Comparison of ENCODE assay signal across 8 mouse cellular contexts in the genomic region with DNA sequence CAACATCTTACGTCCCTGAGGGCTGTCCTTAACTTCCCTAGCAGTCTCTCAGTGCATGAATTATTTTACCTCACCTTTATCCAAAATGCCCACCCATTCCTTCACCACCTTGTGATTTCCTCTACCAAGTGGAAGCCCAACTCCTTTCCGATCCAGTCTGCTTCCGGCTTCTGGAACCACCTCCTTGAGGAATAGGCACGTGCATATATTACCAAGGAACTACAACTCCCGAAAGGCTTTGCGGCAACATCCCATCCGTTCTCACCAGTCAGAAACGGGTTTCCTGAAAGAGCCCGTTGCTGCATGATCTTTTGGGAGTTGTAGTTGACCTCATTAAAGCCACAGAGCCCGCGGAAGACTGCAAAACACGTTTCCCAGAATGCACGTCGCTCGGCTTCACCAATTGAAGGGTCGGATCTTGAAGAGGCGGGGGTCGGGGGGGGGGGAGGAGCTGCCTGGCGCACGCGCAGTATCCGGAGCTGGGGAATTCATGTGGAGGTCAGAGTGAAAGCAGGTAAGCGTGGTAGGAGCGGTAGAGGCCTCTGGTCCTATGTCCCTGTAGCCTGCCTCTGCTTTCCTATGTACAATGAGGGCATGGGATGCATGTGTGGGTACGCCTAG. TPM values are rescaled to one million over a fixed set of nuclear protein-coding genes. Genes with fewer than 3 reads are reported as not detected.
DNase-seq lines count a peak whose midpoint lies in the region; ATAC-seq and TF ChIP-seq lines count a peak whose summit lies in the region.

Gene Phb (plus strand): TSS at position 429 of the 621 bp plus-strand sequence.

- H3K9me3 ChIP-seq in erythroblast, embryonic 14.5 days (ENCODE audit: control insufficient read depth, low read length): peaks cover 3% of the 10 kb centered on the region
- no peaks in the 10 kb centered on the region for H3K9me3 ChIP-seq in heart, embryonic 11.5 days (replicated peaks; ENCODE audit: control insufficient read depth, low read length)
- no peaks in the 10 kb centered on the region for H3K9me3 ChIP-seq in kidney, embryonic 16.5 days (ENCODE audit: low read length)

- H3K4me1 ChIP-seq in erythroblast, embryonic 14.5 days (ENCODE audit: control insufficient read depth): peaks cover 26% of the 10 kb centered on the region
- H3K4me1 ChIP-seq in heart, embryonic 11.5 days (ENCODE audit: control insufficient read depth, insufficient read depth, low read length): peaks cover 7% of the 10 kb centered on the region; the same call in 1 of the 2 replicates
- H3K4me1 ChIP-seq in kidney, embryonic 16.5 days (ENCODE audit: insufficient read depth, low read length): peaks cover 15% of the 10 kb centered on the region; the same call in 1 of the 2 replicates
- H3K4me1 ChIP-seq in liver, adult 2 months (ENCODE audit: control insufficient read depth, insufficient read depth, low read length): peaks cover 3% of the 10 kb centered on the region; the same call in 1 of the 2 replicates

- peak; percentile 100 for DNase-seq in brain, embryonic 14.5 days (ENCODE audit: low read depth)
- DNase-seq in liver, adult 2 months (ENCODE audit: extremely low read depth, low read depth, low spot score): peak; percentile 99
- peak; percentile 98 for DNase-seq in splenic B cell, adult 2 months (ENCODE audit: low read depth, low spot score)

- under 1% methylated on average over 25 of the region's 25 CpGs for WGBS in heart, embryonic 11.5 days (ENCODE audit: insufficient replicate concordance)
- whole genome bisulfite sequencing in kidney, embryonic 16.5 days: under 1% methylated on average over 25 of the region's 25 CpGs
- WGBS in liver, adult 2 months: 2% methylated on average over 25 of the region's 25 CpGs

- H3K79me3 ChIP-seq in C2C12 (ENCODE audit: low read depth): peaks cover 26% of the 10 kb centered on the region

- peaks cover 33% of the 10 kb centered on the region for H3K36me3 ChIP-seq in C2C12 (ENCODE audit: control insufficient read depth, insufficient read depth)
- peaks cover 30% of the 10 kb centered on the region for H3K36me3 ChIP-seq in erythroblast, embryonic 14.5 days (ENCODE audit: control insufficient read depth)
- peaks cover 8% of the 10 kb centered on the region for H3K36me3 ChIP-seq in heart, embryonic 11.5 days (ENCODE audit: control insufficient read depth, insufficient read depth, low read length)
- peaks cover 32% of the 10 kb centered on the region for H3K36me3 ChIP-seq in kidney, embryonic 16.5 days (ENCODE audit: insufficient read depth, low read length)
- peaks cover 17% of the 10 kb centered on the region for H3K36me3 ChIP-seq in liver, adult 2 months (ENCODE audit: control insufficient read depth, insufficient read depth, low read length)
- H3K36me3 ChIP-seq in myocyte (ENCODE audit: control insufficient read depth, insufficient read depth): no peaks in the 10 kb centered on the region
- peaks cover 3% of the 10 kb centered on the region for H3K36me3 ChIP-seq in splenic B cell, adult 2 months (ENCODE audit: control insufficient read depth, insufficient read depth, low read length, poor library complexity, severe bottlenecking)

- peak within 1 kb of the TSS; percentile 64 for H3K4me3 ChIP-seq in C2C12 (ENCODE audit: insufficient read depth, poor library complexity, severe bottlenecking)
- H3K4me3 ChIP-seq in erythroblast, embryonic 14.5 days (replicated peaks): peak within 1 kb of the TSS; percentile 81
- H3K4me3 ChIP-seq in heart, embryonic 11.5 days (ENCODE audit: low read depth, low read length): peak within 1 kb of the TSS; percentile 85
- peak within 1 kb of the TSS; percentile 87 for H3K4me3 ChIP-seq in kidney, embryonic 16.5 days (ENCODE audit: low read length)
- peak within 1 kb of the TSS; percentile 77 for H3K4me3 ChIP-seq in liver, adult 2 months (ENCODE audit: insufficient read depth, low read depth, low read length)
- peak within 1 kb of the TSS; percentile 65 for H3K4me3 ChIP-seq in myocyte

- peak within 1 kb of the TSS; percentile 81 for H3K9ac ChIP-seq in heart, embryonic 11.5 days (ENCODE audit: low read depth, low read length)
- peak within 1 kb of the TSS; percentile 85 for H3K9ac ChIP-seq in kidney, embryonic 16.5 days (replicated peaks; ENCODE audit: low read length)
- peak within 1 kb of the TSS; percentile 88 for H3K9ac ChIP-seq in liver, adult 2 months (ENCODE audit: low read depth, low read length)

- peak; percentile 90 for ATAC-seq in heart, embryonic 11.5 days (replicated peaks; ENCODE audit: insufficient number of reproducible peaks, low FRiP score, low TSS enrichment)
- ATAC-seq in kidney, embryonic 16.5 days (ENCODE audit: low FRiP score, low TSS enrichment): peak; percentile 96

- TF ChIP-seq POLR2A in brain, embryonic 14.5 days (IDR thresholded peaks at IDR 0.05; ENCODE audit: borderline replicate concordance, extremely low read depth, insufficient read depth, insufficient read length, poor library complexity, severe bottlenecking): peak; percentile 37; the same call in 1 of the 2 replicates
- peak; percentile 68; the same call in 1 of the 2 replicates for TF ChIP-seq POLR2A in liver, adult 2 months (IDR thresholded peaks at IDR 0.05; ENCODE audit: extremely low read depth, insufficient read depth, low read length)
- peak; percentile 73 for TF ChIP-seq POLR2A in myocyte (IDR thresholded peaks at IDR 0.05; ENCODE audit: insufficient read length, low read depth)

- TF ChIP-seq CTCF in C2C12 (IDR thresholded peaks at IDR 0.05; ENCODE audit: control insufficient read depth, insufficient read depth, insufficient read length): no peak
- no peak for TF ChIP-seq CTCF in brain, embryonic 14.5 days (IDR thresholded peaks at IDR 0.05; ENCODE audit: borderline replicate concordance, extremely low read depth, insufficient read depth, insufficient read length)
- TF ChIP-seq CTCF in liver, adult 2 months (IDR thresholded peaks at IDR 0.05; ENCODE audit: low read depth, low read length): no peak

- H3K27ac ChIP-seq in heart, embryonic 11.5 days (ENCODE audit: low read depth, low read length): peak within 1 kb of the TSS; percentile 74
- H3K27ac ChIP-seq in kidney, embryonic 16.5 days (ENCODE audit: low read length): peak within 1 kb of the TSS; percentile 96
- peak within 1 kb of the TSS; percentile 83 for H3K27ac ChIP-seq in liver, adult 2 months (replicated peaks; ENCODE audit: insufficient read depth, low read depth, low read length)

- H3K79me2 ChIP-seq in C2C12 (ENCODE audit: control insufficient read depth, insufficient read depth): peaks cover 40% of the 10 kb centered on the region
- no peaks in the 10 kb centered on the region; the same call in 1 of the 2 replicates for H3K79me2 ChIP-seq in liver, adult 2 months (ENCODE audit: control insufficient read depth, insufficient read depth, low read length)
- peaks cover 24% of the 10 kb centered on the region for H3K79me2 ChIP-seq in myocyte (ENCODE audit: control insufficient read depth, insufficient read depth)

- H3ac ChIP-seq in C2C12 (ENCODE audit: control insufficient read depth, insufficient read length, low read depth) (peak within 1 kb of the TSS; percentile 87), myocyte (ENCODE audit: control insufficient read depth, insufficient read length) (peak within 1 kb of the TSS; percentile 48)

- peak within 1 kb of the TSS; percentile 86 for H3K4me2 ChIP-seq in heart, embryonic 11.5 days
- H3K4me2 ChIP-seq in kidney, embryonic 16.5 days (replicated peaks; ENCODE audit: low read depth, low read length): peak within 1 kb of the TSS; percentile 84
- H3K4me2 ChIP-seq in myocyte (ENCODE audit: low read depth): peak within 1 kb of the TSS; percentile 93

- H3K27me3 ChIP-seq in C2C12 (ENCODE audit: control insufficient read depth, insufficient read depth, insufficient read length) (peaks cover 7% of the 10 kb centered on the region), myocyte (ENCODE audit: control insufficient read depth, insufficient read depth, insufficient read length) (peaks cover 16% of the 10 kb centered on the region)
- H3K27me3 ChIP-seq in erythroblast, embryonic 14.5 days (ENCODE audit: control insufficient read depth): peaks cover 4% of the 10 kb centered on the region
- H3K27me3 ChIP-seq in heart, embryonic 11.5 days (ENCODE audit: control insufficient read depth, insufficient read depth, low read length): no peaks in the 10 kb centered on the region
- H3K27me3 ChIP-seq in kidney, embryonic 16.5 days (ENCODE audit: insufficient read depth, low read length): no peaks in the 10 kb centered on the region
- no peaks in the 10 kb centered on the region for H3K27me3 ChIP-seq in liver, adult 2 months (ENCODE audit: control insufficient read depth, insufficient read depth, low read length)
- no peaks in the 10 kb centered on the region for H3K27me3 ChIP-seq in splenic B cell, adult 2 months (ENCODE audit: control insufficient read depth, insufficient read depth, low read length, poor library complexity, severe bottlenecking)

TF ChIP-seq in C2C12, 6 proteins besides CTCF, POLR2A, EP300 and RAD21:
- TF ChIP-seq USF1 (IDR thresholded peaks at IDR 0.05; ENCODE audit: low read depth) (peak; percentile 80), MYOD1 (IDR thresholded peaks at IDR 0.05; ENCODE audit: control insufficient read depth, insufficient read length, low read depth) (no peak), MAX (IDR thresholded peaks at IDR 0.05) (peak; percentile 98), MYOG (IDR thresholded peaks at IDR 0.05; ENCODE audit: control insufficient read depth, extremely low read depth, insufficient read length) (no peak), FOSL1 (IDR thresholded peaks at IDR 0.05; ENCODE audit: insufficient read depth, low read length, poor library complexity, severe bottlenecking) (no peak)
TF ChIP-seq in C2C12: peak in this region for 2.

TF ChIP-seq in myocyte, 11 proteins besides CTCF, POLR2A, EP300 and RAD21 (continues in another document):
- TF ChIP-seq MYOG (IDR thresholded peaks at IDR 0.05; ENCODE audit: control insufficient read depth in 1 of 3, insufficient read depth in 1 of 3, insufficient read length in 2 of 3, low read depth in 2 of 3): no peak
- no peak for TF ChIP-seq REST (IDR thresholded peaks at IDR 0.05; ENCODE audit: insufficient read depth, insufficient read length)
- peak; percentile 77 for TF ChIP-seq MAX (IDR thresholded peaks at IDR 0.05; ENCODE audit: low read depth)
- TF ChIP-seq MYOD1 (IDR thresholded peaks at IDR 0.05; ENCODE audit: control insufficient read depth in 1 of 3, insufficient read length in 2 of 3, low read depth in 2 of 3): no peak
- TF ChIP-seq TCF12 (IDR thresholded peaks at IDR 0.05; ENCODE audit: insufficient read depth, poor library complexity, severe bottlenecking): no peak
- TF ChIP-seq POLR2AphosphoS2 (IDR thresholded peaks at IDR 0.05; ENCODE audit: insufficient read length, low read depth): peak; percentile 77
- TF ChIP-seq E2F4 (IDR thresholded peaks at IDR 0.05; ENCODE audit: insufficient read depth): no peak

RNA-seq across cellular contexts. Expression of gene Phb, which starts in this region (rescaled TPM):
- polyA plus RNA-seq in C2C12 (2012; fragmentation: generic; extraction: Trizol): 396 TPM
- polyA plus RNA-seq in brain, embryonic 14.5 days (2012; rRNA removed): 172 and 205 TPM in 2 replicates
- polyA plus RNA-seq in erythroblast, embryonic 14.5 days (2012): 9.7 and 17.2 TPM in 2 replicates
- polyA plus RNA-seq in heart, embryonic 11.5 days (2014; fragmentation: Nextera tagmentation; extraction: Ambion mirVana): 273 and 295 TPM in 2 replicates
- 258 and 288 TPM in 2 replicates for polyA plus RNA-seq in kidney, embryonic 16.5 days (2015; fragmentation: Nextera tagmentation; extraction: Ambion mirVana)
- total RNA-seq in liver, adult 2 months (2014; rRNA removed): 137 and 153 TPM in 2 replicates
- polyA plus RNA-seq in liver, adult 2 months (2012; rRNA removed): 171 and 189 TPM in 2 replicates
- 343 TPM for polyA plus RNA-seq in myocyte (2012; fragmentation: generic; extraction: Trizol)

Comparison
In these comparisons a context has a peak if more than half of its experiments do, and no peak if none do; other contexts are left out.
1. Peak in every context shown above with its lines: DNase-seq, ATAC-seq, H3K4me3 ChIP-seq and H3K27ac ChIP-seq.